Mouse (Mus musculus): Measurements from ENCODE around the gene Polh.

Polh gene

DNA sequence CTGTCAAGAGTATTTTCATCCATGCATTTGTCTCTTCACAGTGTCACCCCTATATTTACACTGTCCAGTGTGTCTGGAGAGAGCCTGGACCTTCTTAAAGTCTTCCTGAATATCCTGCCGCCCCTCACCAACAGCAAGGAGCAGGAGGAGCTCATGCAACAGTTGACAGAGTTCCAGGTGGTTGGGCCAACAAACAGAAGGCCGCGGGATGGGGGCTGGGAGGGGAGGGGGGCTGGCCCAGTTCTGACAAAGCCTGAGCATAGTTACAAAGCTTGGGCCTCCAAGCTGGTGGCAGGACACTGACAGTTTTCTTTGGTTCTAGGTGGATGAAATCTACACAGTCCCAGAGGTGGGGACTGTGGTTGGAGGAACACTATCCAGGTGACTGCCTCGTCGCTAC is 36.2 kb downstream of the Polh start:
- DNase-seq, result no peak

- DNase-seq, result no peak
Measured at GRCm38 (mm10) chr17:46165460-46165859, 37.0 kb downstream of the Polh start.

- DNase-seq, result no peak
Measured at GRCm38 (mm10) chr17:46164791-46165190, 37.7 kb downstream of the Polh start.

- no peak for DNase-seq
Measured at GRCm38 (mm10) chr17:46164301-46164700, 38.1 kb downstream of the Polh start.

- peak; percentile 86 for DNase-seq
Measured at GRCm38 (mm10) chr17:46162951-46163421, 39.5 kb downstream of the Polh start.

- DNase-seq, result no peak
Measured at GRCm38 (mm10) chr17:46162551-46162950, 39.9 kb downstream of the Polh start.

DNA sequence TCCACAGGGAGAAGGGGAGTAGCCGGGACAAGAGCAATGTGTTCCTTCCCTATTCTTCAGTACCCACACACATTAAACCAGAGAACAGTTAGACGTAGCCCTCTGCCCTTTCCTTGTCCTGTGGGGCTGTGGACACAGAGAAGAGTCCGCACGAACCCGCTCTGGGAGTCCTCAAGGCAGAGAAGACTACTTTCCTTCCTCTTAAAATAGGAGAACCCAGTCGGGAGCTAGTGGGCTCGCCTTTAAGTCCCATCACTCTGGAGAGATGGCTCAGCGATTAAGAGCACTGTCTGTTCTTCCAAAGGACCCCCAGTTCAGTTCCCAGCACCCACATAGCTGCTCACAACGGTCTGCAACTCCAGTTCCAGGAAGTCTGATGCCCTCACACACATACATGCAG is 40.7 kb downstream of the Polh start:
- no peak for DNase-seq

GRCm38 (mm10) chr17:46161179-46161578 is 41.3 kb downstream of the Polh start:
- peak; percentile 21 for DNase-seq

- peak; percentile 100 for DNase-seq
Measured at GRCm38 (mm10) chr17:46160686-46161085, 41.8 kb downstream of the Polh start, which contains the start of gene Gtpbp2. TSS of gene Gtpbp2 (plus strand) at chr17:46161032.

- DNase-seq, result peak; percentile 98
Measured at GRCm38 (mm10) chr17:46160090-46160662, 42.3 kb downstream of the Polh start.

- no peak for DNase-seq
Measured at GRCm38 (mm10) chr17:46159236-46159635, 43.2 kb downstream of the Polh start.

- no peak for DNase-seq
Measured at GRCm38 (mm10) chr17:46157131-46157530, 45.3 kb downstream of the Polh start.

DNA sequence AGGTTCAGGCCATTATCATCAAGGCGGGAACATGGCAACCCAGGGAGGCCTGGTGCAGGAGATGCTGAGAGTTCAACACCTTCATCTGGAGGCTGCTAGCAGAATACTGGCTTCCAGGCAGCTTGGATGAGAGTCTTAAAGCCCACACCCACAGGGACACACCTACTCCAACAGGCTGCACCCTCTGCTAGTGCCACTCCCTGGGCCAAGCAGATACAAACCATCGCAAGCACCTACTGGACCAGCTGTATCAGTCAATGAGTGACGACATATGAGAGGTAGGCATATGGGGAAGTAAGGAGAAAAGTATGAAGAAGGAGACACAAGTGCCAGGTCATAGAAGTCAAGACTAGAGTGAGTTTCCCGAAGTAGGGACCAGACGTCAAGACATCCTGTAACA is 45.8 kb downstream of the Polh start:
- no peak for DNase-seq

- no peak for DNase-seq
Measured at GRCm38 (mm10) chr17:46154336-46154735, 48.1 kb downstream of the Polh start.

DNA sequence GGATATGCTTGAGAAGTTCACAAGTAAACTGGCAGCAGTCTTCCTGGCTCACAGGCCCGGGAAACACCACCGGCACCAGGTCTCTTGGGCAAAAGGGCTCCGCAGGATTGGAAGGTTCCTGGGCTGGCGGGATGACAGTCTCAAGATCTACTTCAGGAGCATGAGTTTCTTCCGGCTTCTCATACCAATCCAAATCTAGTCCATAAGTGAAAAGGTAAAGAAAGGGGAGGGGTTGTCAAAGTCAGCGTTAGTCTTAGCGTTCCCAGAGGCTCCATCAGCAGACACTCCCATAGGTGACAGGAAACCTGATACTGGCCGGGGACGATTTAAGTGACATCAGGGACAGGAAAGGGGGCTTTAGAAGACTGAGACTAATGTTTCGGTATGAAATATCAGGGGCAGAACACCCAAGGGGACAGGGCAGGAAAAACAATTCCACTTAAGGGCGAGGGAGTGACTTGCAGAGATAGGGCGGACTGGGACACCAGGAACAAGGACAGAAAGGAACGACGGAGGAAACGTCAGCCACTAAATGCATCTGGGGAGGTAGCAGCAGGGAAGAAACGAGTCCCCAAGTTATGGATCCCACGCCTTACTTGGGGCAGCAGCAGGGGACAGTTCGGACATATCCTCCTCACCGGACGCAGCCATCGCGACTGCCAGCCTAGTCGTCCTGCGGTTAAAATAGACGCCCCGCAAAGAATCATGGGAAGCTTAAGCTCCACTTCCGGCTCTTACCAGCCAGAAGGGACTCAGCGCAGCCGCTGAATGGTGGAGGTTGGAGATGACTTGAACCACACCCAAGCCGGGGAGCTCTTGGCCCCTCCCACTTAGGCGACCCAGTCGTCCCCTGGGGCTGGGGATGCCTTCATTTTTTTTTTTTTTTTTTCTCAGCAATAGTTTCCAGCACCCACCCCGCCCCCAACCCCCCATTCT is 49.3 kb downstream of the Polh start, which contains the start of gene Mad2l1bp:
Mad2l1bp (minus strand) TSS at position 707 of the 936 bp plus-strand sequence.
- peak; percentile 97 for DNase-seq

DNA sequence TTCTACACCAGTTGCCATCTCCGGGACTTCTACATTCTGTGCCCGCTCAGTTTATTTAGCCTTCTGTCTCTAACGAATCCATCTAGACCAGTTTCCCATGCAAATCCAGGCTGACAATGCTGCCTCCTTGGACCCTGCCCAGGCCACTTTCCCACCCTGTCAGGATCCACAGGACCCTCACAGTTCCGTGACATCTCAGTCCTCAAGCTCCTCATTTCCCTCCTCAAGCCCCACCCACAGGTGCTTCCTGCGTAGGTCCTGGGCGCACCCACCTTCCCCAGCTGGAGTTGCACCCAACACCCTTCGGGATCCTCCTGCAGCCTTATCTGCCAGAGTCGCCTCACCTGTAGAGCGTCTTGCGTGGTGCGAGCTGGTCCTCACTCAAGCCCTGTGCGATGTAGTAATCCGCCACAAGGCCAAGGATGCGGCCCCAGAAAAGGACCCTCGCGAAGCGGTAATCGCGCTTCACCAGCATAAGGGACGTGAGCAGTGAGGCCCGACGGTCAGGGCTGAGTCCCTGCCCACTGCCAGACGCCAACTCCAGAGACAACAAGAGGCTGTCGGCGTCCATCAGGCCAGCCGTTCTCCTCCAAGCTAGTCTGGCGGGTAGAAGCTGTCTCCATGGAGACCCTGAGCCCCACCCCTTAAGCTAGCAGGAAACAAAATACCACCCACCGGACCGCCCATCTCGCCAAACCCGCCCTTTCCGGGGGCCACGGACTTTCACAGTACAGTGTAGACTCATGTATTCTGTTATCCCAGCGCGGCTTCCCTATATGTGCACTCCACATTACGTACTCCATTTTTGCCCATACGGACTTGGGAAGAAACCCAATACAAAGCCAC is 58.6 kb downstream of the Polh start, which contains the start of gene Rsph9:
Rsph9 (minus strand) TSS at position 639 of the 846 bp plus-strand sequence.
- DNase-seq, result peak; percentile 96

GRCm38 (mm10) chr17:46139872-46140271 is 62.6 kb downstream of the Polh start:
- no peak for DNase-seq

- peak; percentile 67 for DNase-seq
Measured at GRCm38 (mm10) chr17:46138563-46139236, 63.7 kb downstream of the Polh start.

DNA sequence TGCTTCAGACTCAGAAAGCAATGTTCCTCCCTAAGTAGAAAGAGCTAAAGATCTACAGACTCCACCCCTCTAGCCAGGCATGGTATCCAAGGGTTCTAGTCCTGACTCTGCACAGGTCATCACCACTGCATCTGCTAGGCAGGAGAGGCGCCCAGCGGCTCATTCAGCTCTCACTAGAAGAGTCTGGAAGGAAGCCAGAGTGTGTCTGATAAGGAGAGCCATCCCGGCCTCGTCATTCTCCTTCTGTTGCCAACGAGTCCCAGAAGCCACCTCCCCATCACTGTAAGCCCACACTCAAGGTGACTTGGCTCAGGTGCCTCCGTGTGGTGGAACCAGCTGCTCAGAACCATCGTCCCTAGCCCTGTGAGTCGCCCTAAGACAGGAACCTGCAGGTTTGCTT is 69.6 kb downstream of the Polh start:
- no peak for DNase-seq

DNA sequence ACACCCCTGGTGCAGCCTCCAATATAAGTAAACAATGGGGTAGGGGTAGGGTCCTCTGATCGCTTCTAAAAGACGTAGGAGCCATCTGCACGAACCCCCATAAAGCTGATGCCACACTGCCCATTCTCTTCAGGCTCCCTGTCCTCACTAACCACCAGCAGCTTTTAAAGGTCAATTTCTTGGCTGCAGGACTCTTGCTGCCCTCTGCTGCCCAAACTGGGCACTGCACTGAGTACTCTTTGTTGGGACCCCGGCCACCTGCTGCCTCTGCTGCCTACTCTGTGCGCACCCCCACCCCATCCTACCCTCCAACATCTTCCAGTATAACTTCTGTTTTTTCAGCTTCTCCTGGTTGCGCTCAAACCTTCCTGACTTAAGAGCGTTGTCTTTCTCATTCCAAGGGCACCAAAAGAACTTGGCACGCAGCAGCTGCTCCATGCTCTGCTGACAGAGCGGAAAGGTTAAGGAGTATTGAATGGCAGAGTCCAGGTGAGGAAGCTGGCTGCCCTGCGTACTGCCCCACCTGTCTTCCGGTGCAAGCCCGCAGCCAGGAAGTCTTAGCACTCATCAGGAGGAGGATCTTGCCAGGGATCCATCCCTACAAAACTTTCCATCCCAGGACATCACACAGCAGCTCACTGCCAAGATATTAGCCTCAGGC is 70.3 kb downstream of the Polh start:
- peak; percentile 88 for DNase-seq

DNA sequence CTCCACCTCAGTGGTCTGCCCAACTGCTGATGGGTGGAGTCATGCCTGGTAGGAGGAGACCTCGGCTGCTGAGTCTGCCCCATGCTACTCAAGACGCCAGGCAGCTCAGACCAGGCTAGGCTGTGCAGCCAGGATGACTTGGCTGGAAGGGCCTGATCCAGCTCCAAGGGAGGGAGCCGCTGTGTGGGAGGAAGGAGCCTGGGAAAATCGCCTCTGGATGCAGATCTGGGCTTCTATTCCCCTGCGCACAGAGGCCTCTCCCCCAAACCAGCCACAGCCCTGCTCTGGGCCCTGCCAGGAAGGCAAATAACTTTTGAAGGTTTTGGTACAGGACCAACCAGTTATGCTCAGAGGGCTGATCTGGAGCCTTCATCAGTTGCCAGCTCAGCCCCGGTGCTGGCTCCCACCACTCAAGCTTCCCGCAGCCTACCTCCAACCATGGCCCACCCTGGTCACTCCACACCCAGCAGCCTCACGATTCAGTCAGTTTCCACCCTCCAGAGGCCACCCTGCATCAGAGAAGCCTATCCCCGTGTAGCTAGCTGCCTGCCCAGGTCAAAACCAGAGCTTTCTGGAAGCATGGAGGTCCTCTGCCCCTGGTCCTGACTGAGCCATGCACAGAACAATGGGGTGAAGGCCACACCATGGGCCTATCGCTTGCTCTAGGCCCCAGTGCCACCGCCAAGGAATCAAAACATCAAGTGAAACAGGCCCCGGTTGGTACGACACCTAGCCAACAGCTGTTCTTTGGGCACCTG is 72.5 kb downstream of the Polh start:
- DNase-seq, result peak; percentile 65
